Mouse (Mus musculus): ENCODE data around the gene RPS10-NUDT3. TPM values are rescaled to one million over a fixed set of nuclear protein-coding genes. Genes with fewer than 3 reads are reported as not detected.
A peak's percentile ranks its signal among the peaks of the same experiment; 100 is the strongest.
"Not testable (repeated sequence)": the region's sequence is repeated elsewhere in the genome, so short reads cannot be mapped to it uniquely, and the experiment has no call there.

RPS10-NUDT3 gene
- polyA plus RNA-seq, 1 experiment from 2014 or later = not detected

DNA sequence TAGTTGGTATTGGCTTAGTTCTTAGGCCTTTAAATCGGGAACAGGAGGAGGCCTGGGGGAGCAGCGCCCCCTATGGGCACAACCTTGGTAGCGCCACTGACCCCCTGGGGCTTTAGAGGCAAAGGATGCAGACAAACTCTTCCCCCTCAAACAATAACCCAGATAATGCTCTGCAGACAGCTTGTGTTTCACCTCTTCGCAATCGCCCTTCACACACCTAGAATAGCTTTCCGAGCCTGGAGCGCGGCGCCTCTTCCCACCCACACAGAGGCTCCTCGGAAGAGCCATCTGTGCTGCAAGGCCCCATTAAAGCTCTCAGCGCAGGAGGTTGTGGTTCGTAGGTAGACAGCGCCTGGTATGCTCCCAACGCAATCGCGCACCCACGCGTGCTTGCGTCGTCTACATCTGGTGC, 3.9 kb upstream of the RPS10-NUDT3 start:
- no peak for ATAC-seq (ENCODE audit: insufficient number of reproducible peaks, low FRiP score, low TSS enrichment, low read depth)
- Histone ChIP-seq H3K9ac (no peak overlapping the region), H3K4me1 (peaks cover 26% of the 10 kb centered on the region), H3K36me3 (no peaks in the 10 kb centered on the region), H3K27ac (no peak overlapping the region), H3K4me3 (no peak overlapping the region), H3K9me3 (no peaks in the 10 kb centered on the region), H3K4me2 (no peak overlapping the region), H3K27me3 (no peaks in the 10 kb centered on the region)
- WGBS = 78% methylated on average over 20 of the region's 20 CpGs

DNA sequence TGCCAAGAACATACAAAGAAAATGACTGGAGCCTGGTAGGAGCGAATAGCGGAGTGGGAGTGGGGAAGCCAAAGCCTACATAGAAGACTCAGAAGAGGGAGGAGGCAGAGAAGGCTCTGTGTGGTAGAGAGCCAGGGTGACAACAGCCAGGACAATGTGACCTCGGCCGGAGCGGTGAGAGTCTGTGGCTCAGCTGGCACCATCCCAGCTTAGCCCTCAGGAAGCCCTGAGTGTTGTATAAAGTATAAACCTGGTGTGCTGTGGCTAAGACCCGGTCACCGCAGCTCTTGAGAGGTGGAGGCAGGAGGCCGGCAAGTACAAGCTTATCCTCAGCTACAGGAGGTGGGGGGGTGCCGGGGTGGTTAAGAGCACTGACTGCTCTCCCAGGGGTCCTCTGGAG, 2.3 kb upstream of the RPS10-NUDT3 start:
- ATAC-seq (ENCODE audit: insufficient number of reproducible peaks, low FRiP score, low TSS enrichment, low read depth) = no peak
- WGBS = 64% methylated on average over 9 of the region's 9 CpGs
- Histone ChIP-seq H3K4me2 (no peak overlapping the region), H3K27ac (no peak overlapping the region), H3K4me3 (no peak overlapping the region), H3K9me3 (no peaks in the 10 kb centered on the region), H3K4me1 (peaks cover 33% of the 10 kb centered on the region), H3K9ac (no peak overlapping the region), H3K27me3 (no peaks in the 10 kb centered on the region), H3K36me3 (peaks cover 13% of the 10 kb centered on the region)

DNA sequence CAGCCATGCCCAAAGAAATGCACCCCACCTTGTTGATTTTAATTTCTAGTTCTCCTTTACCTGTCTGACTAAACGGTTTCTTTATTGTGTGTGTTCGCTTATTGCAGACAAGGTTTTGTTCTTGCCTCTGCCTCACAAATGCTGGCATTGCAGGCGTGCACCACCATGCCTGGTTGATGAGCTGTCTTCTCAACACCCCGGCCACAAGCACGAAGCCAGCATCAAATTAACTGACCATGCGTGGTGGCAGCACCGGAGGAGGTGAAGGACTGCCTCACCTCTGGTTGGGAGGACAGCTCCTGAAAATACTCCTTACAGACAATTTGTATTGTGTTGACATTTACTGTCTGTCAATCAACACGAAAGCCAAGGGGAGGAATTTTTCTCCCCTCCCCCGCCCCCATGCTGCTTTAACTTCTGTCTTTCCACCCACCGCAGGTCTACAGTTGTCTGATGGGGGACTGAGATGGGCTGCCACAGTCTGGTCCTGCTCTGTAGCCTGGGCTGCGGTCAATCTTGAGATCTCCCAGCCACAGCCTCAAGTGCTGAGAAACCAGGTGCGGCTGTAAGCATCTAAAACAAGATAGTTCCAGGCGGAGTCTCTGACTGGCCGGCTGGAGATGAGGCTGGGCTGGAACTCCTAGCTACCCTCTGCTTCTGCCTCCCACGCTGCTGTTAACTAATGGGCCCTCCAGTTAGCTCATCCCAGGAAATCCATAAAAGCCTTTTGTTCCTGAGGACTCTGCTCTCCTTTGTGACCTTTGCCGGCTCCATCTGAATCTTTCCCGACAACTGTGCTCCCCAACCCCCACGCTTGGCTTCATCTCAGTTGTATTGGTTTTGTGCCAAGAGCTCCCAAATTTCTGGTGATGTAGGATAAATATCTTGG, 1.4 kb upstream of the RPS10-NUDT3 start, which contains the start of gene Rps10:
Gene Rps10, minus strand, starts transcription at position 538 of the 889 bp plus-strand sequence.
- Histone ChIP-seq H3K9me3 (no peaks in the 10 kb centered on the region), H3K4me2 (peak within 1 kb of the TSS; percentile 74), H3K4me3 (peak within 1 kb of the TSS; percentile 89), H3K4me1 (peaks cover 40% of the 10 kb centered on the region), H3K36me3 (peaks cover 22% of the 10 kb centered on the region), H3K27me3 (no peaks in the 10 kb centered on the region), H3K9ac (peak within 1 kb of the TSS; percentile 35; the same call in 1 of the 2 replicates), H3K27ac (peak within 1 kb of the TSS; percentile 92)
- no peak for ATAC-seq (ENCODE audit: insufficient number of reproducible peaks, low FRiP score, low TSS enrichment, low read depth)
- 41% methylated on average over 18 of the region's 18 CpGs for WGBS

DNA sequence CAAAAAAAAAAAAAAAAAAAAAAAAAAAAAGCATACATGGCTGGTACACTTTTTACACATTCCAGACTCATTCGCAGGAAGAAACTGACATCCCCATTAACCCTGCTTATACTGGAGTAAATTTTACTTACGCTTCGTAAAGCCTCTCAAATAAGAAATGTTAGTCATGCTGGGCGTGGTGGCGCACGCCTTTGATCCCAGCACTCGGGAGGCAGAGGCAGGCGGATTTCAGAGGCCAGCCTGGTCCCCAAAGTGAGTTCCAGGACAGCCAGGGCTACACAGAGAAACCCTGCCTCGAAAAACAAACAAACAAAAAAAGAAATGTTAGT, 517 bp upstream of the RPS10-NUDT3 start:
- Histone ChIP-seq H3K4me1 (peaks cover 42% of the 10 kb centered on the region), H3K4me3 (peak overlapping the region; percentile 89), H3K9ac (peak overlapping the region; percentile 35; the same call in 1 of the 2 replicates), H3K27ac (peak overlapping the region; percentile 92), H3K36me3 (peaks cover 31% of the 10 kb centered on the region), H3K4me2 (peak overlapping the region; percentile 74)
- not testable (repeated sequence) for ATAC-seq (ENCODE audit: insufficient number of reproducible peaks, low FRiP score, low TSS enrichment, low read depth); H3K27me3 ChIP-seq; H3K9me3 ChIP-seq
- WGBS = 39% methylated on average over 9 of the region's 9 CpGs

DNA sequence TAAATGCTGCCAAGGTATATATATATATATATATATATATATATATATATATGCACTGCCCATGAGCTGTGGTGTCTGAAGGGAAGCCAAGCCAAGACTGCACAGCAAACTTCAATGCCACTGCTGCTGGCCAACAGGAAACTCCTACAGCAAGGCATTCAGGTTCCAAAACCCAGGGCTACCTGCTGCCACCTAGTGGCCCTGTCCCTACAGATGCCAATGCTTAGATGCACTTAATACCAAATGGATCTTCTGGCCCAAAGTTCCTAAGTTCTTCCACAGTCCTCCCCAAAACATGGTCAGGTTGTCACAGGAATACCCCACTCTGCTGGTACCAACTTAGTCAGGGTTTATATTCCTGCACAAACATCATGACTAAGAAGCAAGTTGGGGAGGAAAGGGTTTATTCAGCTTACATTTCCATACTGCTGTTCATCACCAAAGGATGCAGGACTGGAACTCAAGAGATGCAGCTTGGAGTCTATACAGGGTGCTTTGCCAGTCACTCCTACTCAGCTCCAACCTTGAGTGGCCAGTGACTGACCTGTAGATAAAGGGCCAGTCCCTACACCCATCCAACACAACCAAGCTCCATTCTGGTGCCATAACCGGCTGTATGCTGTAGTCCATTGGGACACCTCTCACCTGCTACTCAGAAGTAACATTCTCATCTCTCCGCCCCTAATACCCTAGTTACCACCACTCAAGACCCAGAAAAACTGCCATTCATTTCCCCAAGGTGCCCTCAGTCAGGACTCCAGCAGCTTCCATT, 5.6 kb downstream of the RPS10-NUDT3 start:
- Histone ChIP-seq H3K36me3 (peaks cover 40% of the 10 kb centered on the region), H3K4me1 (peaks cover 38% of the 10 kb centered on the region), H3K9me3 (no peaks in the 10 kb centered on the region), H3K9ac (no peak overlapping the region), H3K4me2 (no peak overlapping the region), H3K27ac (0 out of 2 replicates have a peak overlapping the region, but pooled peaks have one; percentile 1), H3K4me3 (no peak overlapping the region), H3K27me3 (no peaks in the 10 kb centered on the region)
- WGBS = 63% methylated on average over 2 of the region's 2 CpGs
- ATAC-seq (ENCODE audit: insufficient number of reproducible peaks, low FRiP score, low TSS enrichment, low read depth) = no peak

DNA sequence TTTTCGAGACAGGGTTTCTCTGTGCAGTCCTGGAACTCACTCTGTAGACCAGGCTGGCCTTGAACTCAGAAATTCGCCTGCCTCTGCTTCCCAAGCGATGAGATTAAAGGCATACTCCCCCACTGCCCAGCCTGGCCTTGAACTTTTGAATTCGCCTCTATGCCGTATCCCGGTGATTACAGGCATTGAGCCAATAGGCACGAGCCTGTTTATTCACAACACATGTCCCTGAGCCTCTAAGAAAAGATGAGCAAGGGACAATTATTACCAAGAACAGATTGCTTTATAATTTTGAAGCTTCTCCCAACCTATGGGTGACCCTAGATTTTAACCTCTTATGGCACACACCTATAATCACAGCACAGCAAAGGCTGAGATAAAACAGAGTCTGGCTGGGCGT, 6.6 kb downstream of the RPS10-NUDT3 start:
- Histone ChIP-seq H3K36me3 (peaks cover 37% of the 10 kb centered on the region), H3K9ac (no peak overlapping the region), H3K4me3 (no peak overlapping the region), H3K27me3 (no peaks in the 10 kb centered on the region), H3K9me3 (no peaks in the 10 kb centered on the region), H3K4me1 (peaks cover 36% of the 10 kb centered on the region), H3K27ac (no peak overlapping the region), H3K4me2 (no peak overlapping the region)
- ATAC-seq (ENCODE audit: insufficient number of reproducible peaks, low FRiP score, low TSS enrichment, low read depth) = no peak
- 82% methylated on average over 8 of the region's 8 CpGs for WGBS

DNA sequence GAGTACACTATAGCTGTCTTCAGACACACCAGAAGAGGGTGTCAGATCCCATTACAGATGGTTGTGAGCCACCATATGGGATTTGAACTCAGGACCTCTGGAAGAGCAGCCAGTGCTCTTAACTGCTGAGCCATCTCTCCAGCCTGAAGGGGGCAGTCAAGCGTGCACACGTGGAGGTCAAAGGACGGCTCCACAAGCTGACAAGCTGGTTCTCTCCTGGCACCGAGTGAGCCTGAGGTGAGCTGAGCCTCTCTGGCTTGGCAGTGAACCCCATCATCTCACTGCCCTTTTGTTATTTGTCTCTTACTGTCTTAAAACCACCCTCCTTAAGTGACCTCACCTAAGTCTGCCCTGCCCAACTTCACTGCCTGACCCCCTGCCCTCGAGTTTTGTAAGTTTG, 7.6 kb downstream of the RPS10-NUDT3 start:
- H3K9ac ChIP-seq = no peak overlapping the region
- 46% methylated on average over 5 of the region's 5 CpGs for WGBS
- no peaks in the 10 kb centered on the region for H3K9me3 ChIP-seq
- H3K4me3 ChIP-seq = no peak overlapping the region
- H3K27ac ChIP-seq = no peak overlapping the region
- H3K27me3 ChIP-seq = no peaks in the 10 kb centered on the region
- ATAC-seq (ENCODE audit: insufficient number of reproducible peaks, low FRiP score, low TSS enrichment, low read depth) = no peak
- peaks cover 26% of the 10 kb centered on the region for H3K4me1 ChIP-seq
- peaks cover 29% of the 10 kb centered on the region for H3K36me3 ChIP-seq
- H3K4me2 ChIP-seq = no peak overlapping the region

DNA sequence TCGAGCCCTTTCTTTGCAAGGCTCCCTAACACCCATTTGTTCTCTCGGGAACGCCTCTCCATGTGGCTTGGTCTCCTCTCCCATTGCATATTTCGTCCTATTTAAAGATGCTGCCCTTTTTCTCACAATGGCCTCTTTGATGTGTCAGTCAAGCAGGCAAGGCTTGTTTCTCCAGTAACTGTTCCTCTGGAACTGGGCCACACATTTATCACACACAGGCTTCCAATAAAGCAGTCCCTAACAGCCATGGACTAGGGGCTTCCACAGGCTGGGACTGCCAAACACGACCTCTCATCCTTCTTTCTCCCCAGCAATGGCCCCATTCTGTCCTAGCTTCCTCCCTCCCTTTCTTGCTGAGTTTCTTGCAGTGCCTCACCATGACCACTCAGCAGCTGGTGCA, 8.3 kb downstream of the RPS10-NUDT3 start:
- Histone ChIP-seq H3K27me3 (no peaks in the 10 kb centered on the region), H3K4me3 (no peak overlapping the region), H3K9me3 (no peaks in the 10 kb centered on the region), H3K4me1 (peaks cover 20% of the 10 kb centered on the region), H3K36me3 (peaks cover 21% of the 10 kb centered on the region), H3K4me2 (no peak overlapping the region), H3K9ac (no peak overlapping the region), H3K27ac (peak overlapping the region; percentile 44)
- 15% methylated on average over 5 of the region's 5 CpGs for WGBS
- ATAC-seq (ENCODE audit: insufficient number of reproducible peaks, low FRiP score, low TSS enrichment, low read depth) = no peak

DNA sequence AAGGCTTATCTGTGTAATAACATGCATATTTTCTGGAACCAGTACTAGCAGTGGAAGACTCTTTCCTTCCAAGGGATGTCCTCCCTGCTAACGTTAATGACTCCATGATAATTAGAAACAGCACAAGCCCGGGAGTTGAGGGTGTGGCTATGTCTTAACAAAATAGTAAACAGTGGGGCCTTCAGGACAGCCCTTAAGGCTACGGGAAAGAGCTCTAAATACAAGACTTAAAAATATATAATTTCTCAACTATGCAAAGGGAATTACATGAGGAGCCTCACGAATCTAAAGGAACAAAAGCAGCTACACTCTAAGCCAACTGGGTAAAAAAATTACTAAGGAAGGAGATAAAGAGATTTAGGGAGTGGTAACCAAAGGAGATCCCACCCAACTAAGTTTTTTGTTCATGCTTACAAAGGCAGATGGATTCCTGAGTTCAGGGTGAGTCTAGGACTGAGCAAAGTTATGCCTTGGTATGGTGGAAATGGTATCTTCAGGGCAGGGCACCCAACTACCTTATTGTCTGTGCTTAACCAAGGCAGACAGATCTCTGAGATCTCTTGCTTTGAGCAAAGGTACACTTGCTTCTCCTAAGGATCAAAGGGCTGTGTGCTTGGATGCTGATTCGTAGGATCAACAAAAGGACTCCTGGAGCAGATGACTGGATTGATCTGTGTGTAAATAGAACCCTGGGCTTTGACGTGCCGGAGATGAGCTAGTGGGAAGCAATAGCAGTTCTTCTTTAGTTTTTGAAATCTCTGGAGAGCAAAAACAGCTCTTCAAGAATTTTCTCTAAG, 9.4 kb downstream of the RPS10-NUDT3 start:
- peaks cover 27% of the 10 kb centered on the region for H3K4me1 ChIP-seq
- no peak overlapping the region for H3K4me2 ChIP-seq
- H3K36me3 ChIP-seq = peaks cover 11% of the 10 kb centered on the region
- H3K9ac ChIP-seq = no peak overlapping the region
- no peak overlapping the region for H3K4me3 ChIP-seq
- no peaks in the 10 kb centered on the region for H3K27me3 ChIP-seq
- 32% methylated on average over 7 of the region's 7 CpGs for whole genome bisulfite sequencing
- no peak for ATAC-seq (ENCODE audit: insufficient number of reproducible peaks, low FRiP score, low TSS enrichment, low read depth)
- H3K9me3 ChIP-seq = no peaks in the 10 kb centered on the region
- no peak overlapping the region; the same call in 1 of the 2 replicates for H3K27ac ChIP-seq

DNA sequence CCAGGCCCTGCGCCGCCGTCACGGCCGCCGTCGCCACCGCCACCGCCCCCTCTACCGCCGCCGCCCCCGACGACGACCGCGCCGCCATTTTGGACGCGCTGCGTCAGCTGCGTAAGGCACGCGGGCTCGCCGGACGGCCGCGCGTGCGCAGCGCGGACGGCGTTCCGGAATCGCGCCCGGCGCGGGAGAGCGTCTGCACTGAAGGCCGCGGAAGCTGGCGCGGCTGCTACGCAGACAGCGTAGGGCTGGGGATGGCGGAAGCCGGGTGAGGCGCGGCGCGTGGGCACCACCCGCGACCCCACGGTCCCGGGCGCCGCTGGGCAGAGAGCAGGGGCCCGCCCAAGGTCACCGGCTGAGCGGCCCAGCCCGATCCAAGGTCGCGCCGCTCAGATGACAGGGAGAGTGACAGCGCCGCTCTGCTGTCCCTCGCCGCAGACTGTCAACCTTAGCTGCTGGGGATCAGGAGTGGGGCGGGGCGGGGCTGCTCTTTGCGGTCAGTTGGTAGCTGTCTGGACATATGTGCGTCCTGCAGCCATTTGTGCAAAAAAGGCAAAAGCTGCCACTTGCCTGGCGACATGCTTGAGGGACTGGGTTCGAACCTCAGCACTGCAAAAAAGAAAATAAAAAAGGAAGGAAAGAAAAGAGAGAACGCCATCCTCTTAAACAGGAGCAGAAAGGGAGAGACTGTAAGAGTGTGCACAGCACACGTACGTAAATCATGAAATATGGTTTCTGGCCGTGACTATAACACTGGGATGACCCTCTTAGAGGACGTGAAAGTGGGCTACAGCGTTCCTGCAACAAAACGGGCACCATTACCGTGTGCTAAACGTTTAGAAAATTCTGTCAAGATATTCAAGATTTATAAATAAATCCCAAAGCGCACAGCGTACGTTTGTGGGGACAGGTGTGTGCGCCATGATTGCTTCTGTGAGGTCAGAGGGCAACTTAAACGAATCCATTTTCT, 11.4 kb downstream of the RPS10-NUDT3 start, which contains the start of gene Nudt3:
Gene Nudt3, minus strand, starts transcription at position 136 of the 967 bp plus-strand sequence.
- 7% methylated on average over 82 of the region's 91 CpGs for WGBS
- Histone ChIP-seq H3K36me3 (no peaks in the 10 kb centered on the region), H3K27ac (peak within 1 kb of the TSS; percentile 95), H3K4me2 (peak within 1 kb of the TSS; percentile 65), H3K9ac (peak within 1 kb of the TSS; percentile 96), H3K9me3 (no peaks in the 10 kb centered on the region), H3K4me3 (peak within 1 kb of the TSS; percentile 97), H3K27me3 (no peaks in the 10 kb centered on the region), H3K4me1 (peaks cover 32% of the 10 kb centered on the region)
- peak; percentile 89 for ATAC-seq (ENCODE audit: insufficient number of reproducible peaks, low FRiP score, low TSS enrichment, low read depth)

Measured in limb, embryonic 15.5 days (tissue).